Mouse (Mus musculus) ES-Bruce4 (cell line): ENCODE measurements around the gene Ppt2.

Source experiments
- CTCF ChIP-seq: IDR thresholded peaks from one replicate; pipeline ENCODE4 v1.8.1; 2011; ENCODE audit warnings: low read depth, low read length
- EP300 ChIP-seq: IDR thresholded peaks from 2 replicates; pipeline ENCODE4 v1.6.1; 2011; ENCODE audit warnings: low read depth, low read length; ENCODE audit not compliant: insufficient read depth
- POLR2A ChIP-seq: IDR thresholded peaks from one replicate; pipeline ENCODE4 v1.8.1; 2011; ENCODE audit warnings: low read length; ENCODE audit not compliant: insufficient read depth

- no peak for TF ChIP-seq POLR2A
- TF ChIP-seq EP300, result no peak
- TF ChIP-seq CTCF, result no peak
Measured at GRCm38 (mm10) chr17:34596098-34596497, 32.2 kb downstream of the Ppt2 start.
